Mouse (Mus musculus): ENCODE measurements at regions not wholly inside any gene's neighbourhood (a gene's known extent, or its start where the extent isn't known, plus 50 kb on each side); places are given as distances from the start of the nearest gene placed in this dataset.

- ATAC-seq (ENCODE audit: insufficient read depth, low read depth) (no peak), DNase-seq (ENCODE audit: low spot score) (no peak)
- no peaks in the 10 kb centered on the region for H3K9me3 ChIP-seq (replicated peaks; ENCODE audit: control insufficient read depth, low read length)
- H3K9ac ChIP-seq (replicated peaks; ENCODE audit: low read depth, low read length) = no peak overlapping the region
- WGBS = 79% methylated on average over 1 of the region's 1 CpGs
- no peaks in the 10 kb centered on the region for H3K27me3 ChIP-seq (ENCODE audit: control insufficient read depth, insufficient read depth, low read length)
- H3K4me3 ChIP-seq (ENCODE audit: low read depth, low read length) = no peak overlapping the region
- TF ChIP-seq CTCF (IDR thresholded peaks at IDR 0.05; ENCODE audit: low read depth) (no peak), EP300 (IDR thresholded peaks at IDR 0.05; ENCODE audit: low read depth) (no peak)
- H3K36me3 ChIP-seq (replicated peaks; ENCODE audit: control insufficient read depth, insufficient read depth, low read length) = no peaks in the 10 kb centered on the region
- no peak overlapping the region for H3K27ac ChIP-seq (ENCODE audit: low read depth)
- no peak overlapping the region for H3K4me2 ChIP-seq (ENCODE audit: low read depth, low read length)
- no peaks in the 10 kb centered on the region for H3K4me1 ChIP-seq (ENCODE audit: control insufficient read depth, insufficient read depth)
These were observed 152.6 kb upstream of the Hhip start for GRCm38 (mm10) chr8:80210361-80210760.

GRCm38 (mm10) chr8:80204678-80205654, 147.2 kb upstream of the Hhip start:
- Histone ChIP-seq H3K4me2 (ENCODE audit: low read depth, low read length) (no peak overlapping the region), H3K9ac (replicated peaks; ENCODE audit: low read depth, low read length) (no peak overlapping the region), H3K27me3 (ENCODE audit: control insufficient read depth, insufficient read depth, low read length) (no peaks in the 10 kb centered on the region), H3K4me3 (ENCODE audit: low read depth, low read length) (no peak overlapping the region), H3K36me3 (replicated peaks; ENCODE audit: control insufficient read depth, insufficient read depth, low read length) (no peaks in the 10 kb centered on the region), H3K9me3 (replicated peaks; ENCODE audit: control insufficient read depth, low read length) (no peaks in the 10 kb centered on the region), H3K27ac (ENCODE audit: low read depth) (no peak overlapping the region), H3K4me1 (ENCODE audit: control insufficient read depth, insufficient read depth) (no peaks in the 10 kb centered on the region)
- DNase-seq (ENCODE audit: low spot score) (no peak), ATAC-seq (ENCODE audit: insufficient read depth, low read depth) (no peak)
- TF ChIP-seq EP300 (IDR thresholded peaks at IDR 0.05; ENCODE audit: low read depth) = no peak
- no peak for TF ChIP-seq CTCF (IDR thresholded peaks at IDR 0.05; ENCODE audit: low read depth)
- 64% methylated on average over 15 of the region's 15 CpGs for WGBS

- H3K4me2 ChIP-seq (ENCODE audit: low read depth, low read length) = no peak overlapping the region
- no peaks in the 10 kb centered on the region for H3K27me3 ChIP-seq (ENCODE audit: control insufficient read depth, insufficient read depth, low read length)
- WGBS = 62% methylated on average over 4 of the region's 4 CpGs
- H3K4me3 ChIP-seq (ENCODE audit: low read depth, low read length) = no peak overlapping the region
- H3K9me3 ChIP-seq (replicated peaks; ENCODE audit: control insufficient read depth, low read length) = no peaks in the 10 kb centered on the region
- TF ChIP-seq CTCF (IDR thresholded peaks at IDR 0.05; ENCODE audit: low read depth) (no peak), EP300 (IDR thresholded peaks at IDR 0.05; ENCODE audit: low read depth) (no peak)
- H3K27ac ChIP-seq (ENCODE audit: low read depth) = no peak overlapping the region
- H3K4me1 ChIP-seq (ENCODE audit: control insufficient read depth, insufficient read depth) = no peaks in the 10 kb centered on the region
- H3K9ac ChIP-seq (replicated peaks; ENCODE audit: low read depth, low read length) = no peak overlapping the region
- DNase-seq (ENCODE audit: low spot score) (no peak), ATAC-seq (ENCODE audit: insufficient read depth, low read depth) (no peak)
- no peaks in the 10 kb centered on the region for H3K36me3 ChIP-seq (replicated peaks; ENCODE audit: control insufficient read depth, insufficient read depth, low read length)
These were observed 146.2 kb upstream of the Hhip start for GRCm38 (mm10) chr8:80203769-80204677.

- Histone ChIP-seq H3K4me3 (ENCODE audit: low read depth, low read length) (no peak overlapping the region), H3K9me3 (replicated peaks; ENCODE audit: control insufficient read depth, low read length) (no peaks in the 10 kb centered on the region), H3K4me1 (ENCODE audit: control insufficient read depth, insufficient read depth) (no peaks in the 10 kb centered on the region), H3K9ac (replicated peaks; ENCODE audit: low read depth, low read length) (no peak overlapping the region), H3K36me3 (replicated peaks; ENCODE audit: control insufficient read depth, insufficient read depth, low read length) (no peaks in the 10 kb centered on the region), H3K27me3 (ENCODE audit: control insufficient read depth, insufficient read depth, low read length) (no peaks in the 10 kb centered on the region), H3K27ac (ENCODE audit: low read depth) (no peak overlapping the region), H3K4me2 (ENCODE audit: low read depth, low read length) (no peak overlapping the region)
- DNase-seq (ENCODE audit: low spot score) (no peak), ATAC-seq (ENCODE audit: insufficient read depth, low read depth) (no peak)
- TF ChIP-seq CTCF (IDR thresholded peaks at IDR 0.05; ENCODE audit: low read depth) = no peak
- no peak for TF ChIP-seq EP300 (IDR thresholded peaks at IDR 0.05; ENCODE audit: low read depth)
- 74% methylated on average over 4 of the region's 4 CpGs for WGBS
These were observed 139.9 kb upstream of the Hhip start for GRCm38 (mm10) chr8:80197680-80198079.

- 69% methylated on average over 4 of the region's 4 CpGs for WGBS
- no peaks in the 10 kb centered on the region for H3K4me1 ChIP-seq (ENCODE audit: control insufficient read depth, insufficient read depth)
- DNase-seq (ENCODE audit: low spot score) = no peak
- no peaks in the 10 kb centered on the region for H3K9me3 ChIP-seq (replicated peaks; ENCODE audit: control insufficient read depth, low read length)
- no peak overlapping the region for H3K9ac ChIP-seq (replicated peaks; ENCODE audit: low read depth, low read length)
- H3K36me3 ChIP-seq (replicated peaks; ENCODE audit: control insufficient read depth, insufficient read depth, low read length) = no peaks in the 10 kb centered on the region
- no peaks in the 10 kb centered on the region for H3K27me3 ChIP-seq (ENCODE audit: control insufficient read depth, insufficient read depth, low read length)
- no peak for ATAC-seq (ENCODE audit: insufficient read depth, low read depth)
- H3K4me2 ChIP-seq (ENCODE audit: low read depth, low read length) = no peak overlapping the region
- no peak overlapping the region for H3K4me3 ChIP-seq (ENCODE audit: low read depth, low read length)
- TF ChIP-seq CTCF (IDR thresholded peaks at IDR 0.05; ENCODE audit: low read depth) (no peak), EP300 (IDR thresholded peaks at IDR 0.05; ENCODE audit: low read depth) (no peak)
- no peak overlapping the region for H3K27ac ChIP-seq (ENCODE audit: low read depth)
These were observed 132.7 kb upstream of the Hhip start for GRCm38 (mm10) chr8:80190510-80190908.

All from heart, postnatal 0 days (tissue).